Mouse (Mus musculus): Measurements from ENCODE around the gene Nobox. TPM values are rescaled to one million over a fixed set of nuclear protein-coding genes. Genes with fewer than 3 reads are reported as not detected.

Nobox gene
- polyA plus RNA-seq, 1 experiment from 2014 or later = 0.07 TPM

GRCm38 (mm10) chr6:43274123-43274522, 35.2 kb downstream of the Nobox start:
- DNase-seq (ENCODE audit: low spot score) = no peak

GRCm38 (mm10) chr6:43272597-43272996, 36.8 kb downstream of the Nobox start:
- no peak for DNase-seq (ENCODE audit: low spot score)

- DNase-seq (ENCODE audit: low spot score) = peak; percentile 18
These were observed 43.0 kb downstream of the Nobox start for GRCm38 (mm10) chr6:43266356-43266755.

GRCm38 (mm10) chr6:43265363-43266041, 43.9 kb downstream of the Nobox start, which contains the start of gene Arhgef5:
Gene Arhgef5 (plus strand): TSS chr6:43265582.
- DNase-seq (ENCODE audit: low spot score) = peak; percentile 25

GRCm38 (mm10) chr6:43260756-43261155, 48.6 kb downstream of the Nobox start:
- no peak for DNase-seq (ENCODE audit: low spot score)

- peak; percentile 45 for DNase-seq (ENCODE audit: low spot score)
These were observed 55.0 kb downstream of the Nobox start for GRCm38 (mm10) chr6:43254193-43254926.

Other genes with a start within 250 kb of the Nobox start
- gene Olfr441, start 203.2 kb downstream of the Nobox start, polyA plus RNA-seq (2015; fragmentation: Nextera tagmentation; extraction: Ambion mirVana) = not detected in 2 replicates
- gene Olfr237-ps1, start 163.0 kb downstream of the Nobox start, polyA plus RNA-seq (2015; fragmentation: Nextera tagmentation; extraction: Ambion mirVana) = not detected in 2 replicates
- not detected in 2 replicates for gene Olfr437, start 146.3 kb downstream of the Nobox start, polyA plus RNA-seq (2015; fragmentation: Nextera tagmentation; extraction: Ambion mirVana)
- not detected in 2 replicates for gene Olfr13, start 137.4 kb downstream of the Nobox start, polyA plus RNA-seq (2015; fragmentation: Nextera tagmentation; extraction: Ambion mirVana)
- gene Olfr435, start 112.4 kb downstream of the Nobox start, polyA plus RNA-seq (2015; fragmentation: Nextera tagmentation; extraction: Ambion mirVana) = not detected in 2 replicates
- gene Olfr434, start 96.5 kb downstream of the Nobox start, polyA plus RNA-seq (2015; fragmentation: Nextera tagmentation; extraction: Ambion mirVana) = not detected in 2 replicates
- 0.08 TPM in 1 of 2 replicates, not detected in the other for gene Olfr47, start 78.0 kb downstream of the Nobox start, polyA plus RNA-seq (2015; fragmentation: Nextera tagmentation; extraction: Ambion mirVana)
- gene Arhgef5, start 44.0 kb downstream of the Nobox start, polyA plus RNA-seq (2015; fragmentation: Nextera tagmentation; extraction: Ambion mirVana) = 4.1 and 4.3 TPM in 2 replicates

All from thymus, postnatal 0 days (tissue).